Mouse (Mus musculus): ENCODE results near the gene Tmod2. TPM values are rescaled to one million over a fixed set of nuclear protein-coding genes. Genes with fewer than 3 reads are reported as not detected.

The Tmod2 gene
- polyA plus RNA-seq, 1 experiment, result 0.27 TPM

DNA sequence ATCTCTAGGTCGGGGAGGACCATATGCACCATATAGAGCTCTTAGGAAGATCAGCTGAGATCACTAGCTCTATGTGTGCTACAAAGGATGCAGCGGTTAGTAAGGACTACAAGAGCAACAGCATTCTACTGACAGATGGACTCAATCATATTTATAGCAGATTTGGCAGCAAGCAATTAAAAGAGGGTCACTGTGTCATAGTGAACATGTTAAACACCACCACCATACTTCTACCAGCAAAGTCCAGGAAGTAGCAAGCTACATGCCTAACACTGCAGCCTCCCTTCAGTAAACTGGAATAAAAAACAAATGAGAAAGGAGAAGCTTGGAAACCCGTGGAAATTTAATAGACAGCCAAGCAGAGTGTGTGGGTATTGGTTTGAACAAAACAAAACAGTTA lies 5.4 kb upstream of the Tmod2 start:
- no peaks in the 10 kb centered on the region for H3K79me3 ChIP-seq (ENCODE audit: low read depth)
- TF ChIP-seq CTCF (IDR thresholded peaks at IDR 0.05; ENCODE audit: control insufficient read depth, insufficient read depth, insufficient read length), result no peak
- no peak for TF ChIP-seq CEBPB (IDR thresholded peaks at IDR 0.05; ENCODE audit: low read depth)
- no peak for TF ChIP-seq MYOG (IDR thresholded peaks at IDR 0.05; ENCODE audit: control insufficient read depth, extremely low read depth, insufficient read length)
- TF ChIP-seq FOSL1 (IDR thresholded peaks at IDR 0.05; ENCODE audit: insufficient read depth, low read length, poor library complexity, severe bottlenecking), result no peak
- no peak for TF ChIP-seq MYOD1 (IDR thresholded peaks at IDR 0.05; ENCODE audit: control insufficient read depth, insufficient read length, low read depth)
- no peak for TF ChIP-seq USF1 (IDR thresholded peaks at IDR 0.05; ENCODE audit: low read depth)
- TF ChIP-seq MAX (IDR thresholded peaks at IDR 0.05), result no peak
- H3K36me3 ChIP-seq (ENCODE audit: control insufficient read depth, insufficient read depth), result no peaks in the 10 kb centered on the region

DNA sequence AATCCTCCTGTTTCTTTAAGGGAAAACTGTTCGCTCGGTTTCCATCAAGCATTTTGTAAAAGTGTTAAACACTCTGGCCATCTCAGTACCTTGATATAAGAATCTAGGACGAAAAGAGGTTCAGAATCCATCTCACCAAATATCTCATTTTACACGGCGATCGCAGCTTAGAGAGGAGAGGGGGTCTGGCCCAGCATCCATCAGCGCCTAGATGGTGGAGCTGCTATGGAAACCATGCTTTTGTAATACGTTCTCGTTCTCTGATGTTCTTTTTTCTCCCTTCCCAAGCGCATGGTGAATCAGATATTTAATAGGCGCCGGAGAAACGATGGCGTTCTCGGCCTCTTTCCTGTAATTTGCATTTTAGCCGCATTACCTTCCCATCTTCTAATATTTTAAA lies 1.2 kb downstream of the Tmod2 start:
- H3K79me3 ChIP-seq (ENCODE audit: low read depth), result no peaks in the 10 kb centered on the region
- TF ChIP-seq MYOG (IDR thresholded peaks at IDR 0.05; ENCODE audit: control insufficient read depth, extremely low read depth, insufficient read length) (no peak), MAX (IDR thresholded peaks at IDR 0.05) (no peak), CTCF (IDR thresholded peaks at IDR 0.05; ENCODE audit: control insufficient read depth, insufficient read depth, insufficient read length) (no peak), FOSL1 (IDR thresholded peaks at IDR 0.05; ENCODE audit: insufficient read depth, low read length, poor library complexity, severe bottlenecking) (no peak), CEBPB (IDR thresholded peaks at IDR 0.05; ENCODE audit: low read depth) (no peak), USF1 (IDR thresholded peaks at IDR 0.05; ENCODE audit: low read depth) (no peak), MYOD1 (IDR thresholded peaks at IDR 0.05; ENCODE audit: control insufficient read depth, insufficient read length, low read depth) (no peak)
- H3K4me3 ChIP-seq (ENCODE audit: insufficient read depth, poor library complexity, severe bottlenecking), result no peak overlapping the region

More for the DNA sequence above, 5.4 kb upstream of the Tmod2 start:
- Histone ChIP-seq H3K79me2 (ENCODE audit: control insufficient read depth, insufficient read depth) (no peaks in the 10 kb centered on the region), H3K27me3 (ENCODE audit: control insufficient read depth, insufficient read depth, insufficient read length) (no peaks in the 10 kb centered on the region), H3K4me3 (ENCODE audit: insufficient read depth, poor library complexity, severe bottlenecking) (no peak overlapping the region), H3ac (ENCODE audit: control insufficient read depth, insufficient read length, low read depth) (no peak overlapping the region)

DNA sequence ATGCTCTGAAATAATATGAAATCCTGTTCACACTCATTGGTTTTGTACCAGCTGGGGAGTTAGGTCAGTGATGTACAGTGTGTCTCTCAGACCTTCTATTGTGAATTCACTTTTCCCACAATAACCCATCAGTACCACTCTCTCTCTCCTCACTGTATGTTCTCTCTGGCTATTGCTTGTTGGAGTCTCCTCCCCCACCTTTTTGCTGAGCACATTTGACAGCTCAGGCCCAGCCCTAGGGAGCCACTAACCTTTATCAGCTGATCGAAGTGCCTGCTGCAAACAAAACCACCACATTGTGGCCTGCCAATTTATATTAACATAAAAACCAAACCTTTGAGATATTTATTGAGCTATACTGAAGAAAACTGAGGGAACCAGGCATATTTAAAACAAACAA lies 1.6 kb downstream of the Tmod2 start:
- H3ac ChIP-seq (ENCODE audit: control insufficient read depth, insufficient read length, low read depth), result no peak overlapping the region
- H3K27me3 ChIP-seq (ENCODE audit: control insufficient read depth, insufficient read depth, insufficient read length), result peaks cover 14% of the 10 kb centered on the region
- no peak overlapping the region for H3K4me3 ChIP-seq (ENCODE audit: insufficient read depth, poor library complexity, severe bottlenecking)
- no peaks in the 10 kb centered on the region for H3K79me2 ChIP-seq (ENCODE audit: control insufficient read depth, insufficient read depth)
- H3K36me3 ChIP-seq (ENCODE audit: control insufficient read depth, insufficient read depth), result no peaks in the 10 kb centered on the region
- no peak for TF ChIP-seq MYOG (IDR thresholded peaks at IDR 0.05; ENCODE audit: control insufficient read depth, extremely low read depth, insufficient read length)
- no peak for TF ChIP-seq MAX (IDR thresholded peaks at IDR 0.05)
- TF ChIP-seq CEBPB (IDR thresholded peaks at IDR 0.05; ENCODE audit: low read depth), result no peak
- no peak for TF ChIP-seq USF1 (IDR thresholded peaks at IDR 0.05; ENCODE audit: low read depth)
- TF ChIP-seq CTCF (IDR thresholded peaks at IDR 0.05; ENCODE audit: control insufficient read depth, insufficient read depth, insufficient read length), result no peak
- TF ChIP-seq FOSL1 (IDR thresholded peaks at IDR 0.05; ENCODE audit: insufficient read depth, low read length, poor library complexity, severe bottlenecking), result no peak
- TF ChIP-seq MYOD1 (IDR thresholded peaks at IDR 0.05; ENCODE audit: control insufficient read depth, insufficient read length, low read depth), result no peak
- H3K79me3 ChIP-seq (ENCODE audit: low read depth), result no peaks in the 10 kb centered on the region

More for the DNA sequence above, 1.2 kb downstream of the Tmod2 start:
- Histone ChIP-seq H3K79me2 (ENCODE audit: control insufficient read depth, insufficient read depth) (no peaks in the 10 kb centered on the region), H3K27me3 (ENCODE audit: control insufficient read depth, insufficient read depth, insufficient read length) (peaks cover 14% of the 10 kb centered on the region), H3ac (ENCODE audit: control insufficient read depth, insufficient read length, low read depth) (no peak overlapping the region), H3K36me3 (ENCODE audit: control insufficient read depth, insufficient read depth) (no peaks in the 10 kb centered on the region)

DNA sequence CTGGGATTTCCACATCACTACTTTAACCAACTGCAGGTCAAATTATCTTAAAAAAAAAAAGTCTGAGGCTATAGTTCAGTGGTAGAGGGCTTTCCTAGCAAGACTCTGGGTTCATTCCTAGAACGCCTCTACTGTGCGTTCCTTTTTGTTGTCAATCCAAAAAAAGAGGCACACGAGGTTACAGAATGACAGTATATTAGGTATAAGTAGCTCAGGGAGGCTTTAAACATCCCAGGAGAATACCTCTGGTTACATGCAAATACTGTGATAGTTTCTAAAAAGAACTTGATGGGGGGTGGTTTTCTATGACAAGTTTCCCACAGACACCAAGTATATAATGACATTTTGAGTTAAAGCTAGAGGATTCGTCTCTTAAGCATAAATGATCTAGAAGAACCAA lies 3.6 kb downstream of the Tmod2 start:
- Histone ChIP-seq H3K4me3 (ENCODE audit: insufficient read depth, poor library complexity, severe bottlenecking) (no peak overlapping the region), H3ac (ENCODE audit: control insufficient read depth, insufficient read length, low read depth) (no peak overlapping the region), H3K79me2 (ENCODE audit: control insufficient read depth, insufficient read depth) (no peaks in the 10 kb centered on the region), H3K36me3 (ENCODE audit: control insufficient read depth, insufficient read depth) (no peaks in the 10 kb centered on the region), H3K79me3 (ENCODE audit: low read depth) (no peaks in the 10 kb centered on the region), H3K27me3 (ENCODE audit: control insufficient read depth, insufficient read depth, insufficient read length) (peaks cover 14% of the 10 kb centered on the region)
- TF ChIP-seq CTCF (IDR thresholded peaks at IDR 0.05; ENCODE audit: control insufficient read depth, insufficient read depth, insufficient read length) (no peak), MYOG (IDR thresholded peaks at IDR 0.05; ENCODE audit: control insufficient read depth, extremely low read depth, insufficient read length) (no peak), MAX (IDR thresholded peaks at IDR 0.05) (no peak), CEBPB (IDR thresholded peaks at IDR 0.05; ENCODE audit: low read depth) (no peak), MYOD1 (IDR thresholded peaks at IDR 0.05; ENCODE audit: control insufficient read depth, insufficient read length, low read depth) (no peak), FOSL1 (IDR thresholded peaks at IDR 0.05; ENCODE audit: insufficient read depth, low read length, poor library complexity, severe bottlenecking) (no peak), USF1 (IDR thresholded peaks at IDR 0.05; ENCODE audit: low read depth) (no peak)

DNA sequence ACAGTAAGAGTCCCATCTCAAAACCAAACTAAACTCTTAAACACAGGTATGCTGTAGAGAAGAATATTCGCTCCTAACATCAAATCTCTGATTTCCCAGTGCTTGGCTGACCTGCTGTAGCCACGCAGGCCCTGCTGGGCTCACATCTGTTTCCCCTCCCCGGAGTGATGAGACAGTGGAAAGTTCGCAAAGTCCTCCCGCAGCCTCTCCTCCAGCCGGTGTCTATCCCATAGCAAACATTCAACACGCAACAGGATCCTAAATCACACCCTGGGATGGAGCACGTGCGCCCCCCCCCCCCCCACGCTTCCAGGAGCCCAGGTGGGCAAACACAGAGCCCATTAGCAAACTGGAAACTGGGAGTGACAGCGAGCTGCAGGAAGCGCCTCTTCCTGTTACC lies 9.6 kb downstream of the Tmod2 start:
- no peaks in the 10 kb centered on the region for H3K27me3 ChIP-seq (ENCODE audit: control insufficient read depth, insufficient read depth, insufficient read length)
- no peak overlapping the region for H3K4me3 ChIP-seq (ENCODE audit: insufficient read depth, poor library complexity, severe bottlenecking)
- H3ac ChIP-seq (ENCODE audit: control insufficient read depth, insufficient read length, low read depth), result no peak overlapping the region
- no peak for TF ChIP-seq FOSL1 (IDR thresholded peaks at IDR 0.05; ENCODE audit: insufficient read depth, low read length, poor library complexity, severe bottlenecking)
- no peak for TF ChIP-seq MYOD1 (IDR thresholded peaks at IDR 0.05; ENCODE audit: control insufficient read depth, insufficient read length, low read depth)
- TF ChIP-seq CTCF (IDR thresholded peaks at IDR 0.05; ENCODE audit: control insufficient read depth, insufficient read depth, insufficient read length), result no peak
- TF ChIP-seq USF1 (IDR thresholded peaks at IDR 0.05; ENCODE audit: low read depth), result no peak
- no peak for TF ChIP-seq CEBPB (IDR thresholded peaks at IDR 0.05; ENCODE audit: low read depth)
- TF ChIP-seq MYOG (IDR thresholded peaks at IDR 0.05; ENCODE audit: control insufficient read depth, extremely low read depth, insufficient read length), result no peak
- TF ChIP-seq MAX (IDR thresholded peaks at IDR 0.05), result no peak
- H3K79me3 ChIP-seq (ENCODE audit: low read depth), result no peaks in the 10 kb centered on the region
- no peaks in the 10 kb centered on the region for H3K79me2 ChIP-seq (ENCODE audit: control insufficient read depth, insufficient read depth)
- H3K36me3 ChIP-seq (ENCODE audit: control insufficient read depth, insufficient read depth), result no peaks in the 10 kb centered on the region

All from C2C12 (cell line).